Mouse (Mus musculus) adrenal gland, postnatal 10 days (tissue): ENCODE measurements at regions not wholly inside any gene's neighbourhood (a gene's known extent, or its start where the extent isn't known, plus 50 kb on each side); places are given as distances from the start of the nearest gene placed in this dataset.
A peak's percentile ranks its signal among the peaks of the same experiment; 100 is the strongest.

Experiments used
- DNase-seq: peaks from one replicate; pipeline ENCODE4 v3.0.0; 2021; ENCODE audit warnings: mixed read lengths

DNA sequence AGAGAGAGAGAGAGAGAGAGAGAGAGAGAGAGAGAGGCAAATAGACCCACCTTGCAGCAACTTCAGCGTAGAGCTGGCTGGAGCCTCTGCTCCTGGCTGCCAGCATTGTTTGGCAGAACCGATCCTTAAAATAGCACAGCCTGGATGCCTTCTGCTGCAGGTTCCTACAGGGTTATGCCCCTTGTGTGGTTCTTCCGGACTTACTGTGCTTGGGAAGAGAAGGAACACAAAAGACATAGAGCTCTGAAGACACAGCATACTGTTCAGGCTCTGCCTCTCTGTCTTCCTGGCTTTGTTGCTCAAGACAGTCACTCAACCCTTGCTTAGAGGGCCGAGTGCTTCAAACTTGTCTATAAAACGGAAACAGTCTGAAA is 86.2 kb upstream of the Slc25a26 start:
- peak; percentile 5 for DNase-seq

DNA sequence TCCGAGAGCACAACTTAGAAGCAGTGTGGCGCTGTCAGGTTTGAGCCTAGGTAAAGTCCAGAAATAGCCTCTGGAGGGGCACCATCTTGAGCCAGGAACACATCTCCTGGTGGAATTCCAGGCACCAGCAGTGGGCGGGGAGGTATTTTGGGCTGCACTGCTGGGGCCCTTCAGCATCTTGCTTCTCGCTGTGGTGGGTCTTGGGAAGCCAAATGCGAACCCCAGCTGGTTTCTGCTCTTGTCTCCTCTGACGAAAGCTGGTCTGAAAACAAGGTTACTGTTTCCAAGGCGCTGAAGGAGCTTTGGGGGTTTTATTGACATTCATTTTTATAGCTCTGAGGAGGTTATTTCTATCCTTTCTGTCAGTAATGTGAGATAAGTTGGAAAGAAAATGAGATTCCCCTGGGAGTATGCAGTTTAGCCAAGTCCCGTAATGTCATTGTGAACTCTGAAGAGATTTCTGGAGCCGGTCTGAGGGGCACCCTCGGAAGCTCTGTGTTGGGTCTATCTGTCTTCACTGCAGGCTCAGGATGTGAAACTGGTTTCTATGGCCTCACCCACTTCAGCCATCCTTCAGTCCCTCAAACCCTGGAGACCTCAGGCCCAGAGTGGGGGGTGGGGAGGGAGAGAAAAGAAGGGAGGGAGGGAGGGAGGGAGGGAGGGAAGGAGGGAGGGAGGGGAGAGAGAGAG is 86.7 kb upstream of the Slc25a26 start:
- no peak for DNase-seq

DNA sequence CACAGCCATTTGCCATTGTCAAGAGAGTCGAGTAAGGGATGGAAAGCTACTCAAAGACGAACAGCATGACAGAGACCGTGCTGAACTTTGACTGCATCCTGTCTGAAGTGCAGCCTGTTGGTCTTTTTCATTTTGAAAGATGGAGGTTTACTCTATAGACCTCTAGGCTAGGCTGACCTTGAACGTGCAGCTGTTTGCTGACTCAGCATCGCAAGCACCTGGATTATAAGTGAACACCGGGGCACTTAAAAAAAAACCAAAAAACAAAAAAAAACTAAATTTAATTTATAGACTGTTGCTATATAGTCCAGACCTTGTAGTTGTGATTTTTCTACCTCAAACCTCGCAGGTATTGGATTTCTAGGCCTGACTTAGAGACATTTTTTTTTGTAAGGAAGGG is 87.8 kb upstream of the Slc25a26 start:
- DNase-seq = no peak

DNA sequence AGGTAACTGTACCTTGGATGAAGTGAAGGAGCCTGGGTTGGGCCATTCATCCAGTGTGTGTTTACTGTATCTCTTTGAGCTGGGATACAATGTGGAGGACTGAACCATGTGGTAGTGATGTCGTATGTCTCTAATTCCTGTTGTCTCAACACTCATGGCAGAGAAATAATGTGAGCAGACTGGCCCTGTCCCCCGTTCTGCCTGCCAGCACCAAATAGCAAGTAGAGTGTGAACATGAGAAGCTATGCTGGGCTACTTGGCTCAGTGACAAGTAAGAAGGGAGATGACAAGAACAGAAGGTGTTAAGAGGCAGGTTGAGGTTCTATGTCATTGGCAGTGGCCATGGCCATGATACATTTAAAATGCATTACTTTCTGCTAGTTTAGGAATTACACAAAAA is 89.7 kb upstream of the Slc25a26 start:
- no peak for DNase-seq

DNA sequence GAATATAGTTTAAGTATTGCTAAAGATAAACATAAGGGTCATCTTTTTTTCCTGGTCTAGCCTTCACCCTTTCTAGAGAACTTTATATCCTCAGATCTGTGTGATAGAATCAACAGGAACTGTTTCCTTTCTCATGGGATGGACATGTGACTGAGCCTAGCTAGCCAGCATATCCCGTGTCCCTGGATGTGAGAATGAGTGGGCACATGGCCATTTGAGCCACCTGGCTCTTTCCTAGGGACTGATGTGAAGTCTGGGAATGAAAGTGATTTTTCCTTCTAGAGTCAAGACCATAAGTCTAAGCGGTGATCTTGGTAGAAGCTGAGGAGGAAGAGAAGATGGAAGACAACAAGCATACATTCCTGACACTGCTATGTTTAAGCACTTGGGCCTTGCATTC is 91.1 kb upstream of the Slc25a26 start:
- DNase-seq = no peak

DNA sequence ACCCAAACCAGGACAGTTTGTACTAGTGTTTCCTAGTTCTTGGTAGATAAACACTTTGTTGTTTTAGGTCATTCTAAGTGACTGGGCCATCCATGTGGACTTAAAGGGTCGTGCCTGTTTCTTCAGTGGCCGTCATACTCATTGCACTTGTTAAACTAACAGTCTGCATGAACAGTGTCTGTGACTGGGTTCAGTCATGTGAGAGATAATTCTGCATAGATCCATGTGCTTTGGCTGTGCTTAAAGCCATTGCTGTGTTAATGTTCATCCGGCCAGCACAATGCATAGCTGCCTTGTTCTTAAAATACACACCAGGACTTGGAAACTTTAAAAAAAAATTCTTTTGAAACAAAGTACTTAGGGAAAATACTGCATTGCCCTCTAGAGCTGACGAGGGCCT is 92.4 kb upstream of the Slc25a26 start:
- DNase-seq = no peak

DNA sequence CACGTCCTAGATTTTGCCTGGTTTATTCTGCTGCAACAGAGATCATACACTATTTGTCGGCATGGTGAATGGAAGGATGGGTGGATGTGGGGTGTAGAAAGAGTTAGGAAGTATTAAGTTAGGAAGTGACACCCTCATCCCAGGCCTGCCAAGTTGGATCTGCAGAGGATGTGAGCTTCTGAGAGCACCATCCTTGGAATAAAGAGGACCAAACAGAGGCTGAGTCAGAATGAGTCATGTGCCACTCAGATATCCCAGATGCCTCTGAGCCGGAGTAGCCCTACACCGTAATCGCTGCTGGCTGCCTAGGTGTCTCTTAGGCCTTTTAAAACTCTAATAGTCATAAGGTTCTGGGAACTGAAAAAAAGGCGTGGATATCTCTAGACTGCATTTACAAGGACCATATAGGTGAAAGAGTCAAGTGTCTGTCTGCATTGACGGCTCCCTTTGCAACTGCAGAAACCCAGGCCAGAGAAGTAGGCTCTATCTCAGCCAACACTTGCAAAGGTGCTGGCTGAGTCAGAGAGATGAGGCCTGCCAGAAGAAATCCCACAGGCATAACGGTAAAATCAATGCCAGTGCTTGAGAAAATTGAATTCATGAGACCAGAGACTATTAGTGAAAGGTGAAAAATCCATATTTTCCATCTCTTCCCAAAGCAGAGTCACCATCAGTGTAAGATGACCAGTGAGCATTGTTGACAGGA is 94.6 kb upstream of the Slc25a26 start:
- peak; percentile 29 for DNase-seq

DNA sequence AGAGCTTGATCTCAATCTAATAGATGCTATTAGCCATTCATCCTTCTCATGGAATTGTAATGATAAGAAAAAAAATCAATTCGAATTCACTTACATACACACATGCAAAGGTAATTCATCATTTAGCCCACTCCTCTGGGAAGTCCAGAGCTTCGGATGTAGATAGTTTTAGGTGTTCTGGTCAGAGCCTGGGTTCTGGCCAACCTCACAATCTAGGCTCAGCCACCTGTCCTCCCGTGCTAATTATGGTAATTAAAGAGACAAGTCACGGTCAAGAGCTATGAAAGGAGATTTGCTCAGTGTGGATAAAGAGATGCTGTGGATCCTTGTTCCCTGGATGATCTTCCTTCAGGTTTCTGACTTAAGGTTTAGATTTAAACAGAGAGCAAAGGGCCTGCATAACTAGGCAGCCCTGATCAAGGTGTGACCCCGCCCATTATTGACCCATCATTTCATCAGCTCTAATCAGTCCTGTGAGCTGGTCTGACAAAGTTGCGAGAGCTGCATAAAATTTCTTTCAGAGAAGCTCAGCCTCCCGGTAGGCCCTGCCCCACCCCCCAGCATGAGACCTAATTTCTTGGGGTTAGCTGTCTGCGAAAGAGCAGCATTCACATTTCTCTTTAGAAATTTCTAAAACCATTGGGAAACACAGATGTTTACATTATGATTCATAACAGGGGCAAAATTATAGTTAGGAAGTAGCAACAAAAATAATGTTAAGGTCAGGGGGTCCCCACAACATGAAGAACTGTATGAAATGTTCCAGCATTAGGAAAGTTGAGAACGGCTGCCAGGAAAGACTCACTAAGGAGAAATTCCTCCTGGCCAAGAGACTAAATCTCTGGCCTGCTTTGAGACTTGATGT is 98.3 kb upstream of the Slc25a26 start:
- no peak for DNase-seq

DNA sequence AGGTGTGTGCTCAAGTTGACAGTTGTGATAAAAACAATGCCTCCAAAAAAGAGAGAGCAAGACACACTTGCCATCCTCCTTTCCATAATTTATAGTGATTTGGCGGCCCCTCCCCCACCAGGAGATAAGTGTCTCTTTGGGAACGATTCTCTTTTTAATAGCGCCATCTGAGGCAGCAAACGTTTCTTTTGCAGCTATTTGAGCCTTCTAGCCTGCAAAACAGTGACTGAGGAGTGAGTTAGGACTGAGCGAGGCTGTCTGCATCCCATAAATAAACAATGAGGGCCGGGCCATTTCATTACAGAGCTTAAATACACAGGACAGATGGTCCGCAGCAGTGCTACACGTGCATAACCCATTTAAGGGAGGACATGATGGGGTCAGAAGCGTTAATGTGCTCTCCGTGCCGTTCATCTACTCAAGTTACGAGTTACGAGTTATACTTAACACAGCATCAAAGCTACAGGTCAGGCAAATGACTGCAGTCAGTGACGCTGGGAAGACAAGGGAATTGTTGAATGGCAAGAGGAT is 99.0 kb upstream of the Slc25a26 start:
- DNase-seq = peak; percentile 24

DNA sequence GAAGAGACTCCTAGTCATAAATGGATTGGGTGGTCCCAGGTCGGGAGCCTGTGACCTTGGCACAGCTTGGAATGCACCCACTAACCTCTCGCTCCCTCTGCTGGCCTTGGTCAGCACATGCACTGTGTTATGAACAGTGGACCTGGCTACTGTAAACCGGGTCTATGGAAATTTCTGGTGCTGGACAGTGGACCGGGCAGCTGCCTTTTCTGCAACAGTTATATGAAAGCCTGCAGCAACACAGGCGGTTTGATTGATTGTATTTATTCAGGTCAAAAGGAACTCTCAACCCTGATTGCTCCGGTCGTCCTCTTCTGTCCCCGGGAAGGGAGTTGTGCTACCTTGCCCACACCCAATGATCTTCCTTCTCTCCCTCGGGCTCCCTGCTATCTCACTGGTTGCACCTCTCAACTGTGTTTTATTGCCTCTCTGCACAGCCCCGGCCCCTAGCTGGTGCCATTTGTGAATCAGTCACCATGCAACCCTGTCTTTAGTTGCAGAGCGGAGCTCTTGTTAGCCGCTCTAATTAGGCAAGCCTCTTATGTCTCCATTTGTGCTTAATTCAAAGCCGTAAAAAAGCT is 99.6 kb upstream of the Slc25a26 start:
- peak; percentile 54 for DNase-seq

DNA sequence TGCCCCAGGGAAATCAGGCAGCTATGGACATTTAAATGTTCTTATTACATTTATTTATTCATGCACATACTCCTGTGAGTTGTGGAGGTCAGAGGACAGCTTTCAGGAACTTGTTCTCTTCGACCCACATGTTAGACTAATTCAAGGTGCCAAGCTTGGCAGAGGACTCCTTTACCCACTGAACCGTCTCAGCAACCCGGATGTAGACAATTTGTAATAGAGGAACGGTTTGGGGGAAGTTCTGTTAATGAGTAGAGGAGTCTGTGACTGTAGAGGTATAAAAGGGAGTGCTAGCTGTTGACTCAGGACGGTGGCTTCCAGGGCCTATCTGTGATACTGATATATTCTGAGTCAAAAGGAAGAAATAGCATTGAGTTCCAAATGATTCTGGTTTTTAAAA is 107.4 kb upstream of the Magi1 start:
- no peak for DNase-seq

DNA sequence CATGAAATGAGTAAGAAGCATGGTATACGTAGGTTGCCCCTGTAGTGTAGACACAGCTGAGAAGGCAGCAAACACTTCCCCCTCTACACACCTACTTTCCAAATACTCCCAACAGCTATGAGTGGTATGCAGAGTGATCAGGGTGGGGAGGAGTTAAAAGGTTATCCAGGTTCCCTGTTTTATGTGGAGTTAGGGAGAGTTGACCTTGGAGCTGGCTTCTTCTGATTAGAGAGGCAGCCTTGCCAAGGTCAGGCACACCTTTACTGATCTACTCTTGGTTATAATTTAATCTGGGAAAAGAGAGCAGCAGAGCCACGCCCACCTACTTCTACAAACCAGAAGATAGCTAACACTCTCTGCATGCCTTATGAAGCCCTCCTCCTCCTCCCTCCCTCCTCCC is 106.7 kb upstream of the Magi1 start:
- DNase-seq = no peak

DNA sequence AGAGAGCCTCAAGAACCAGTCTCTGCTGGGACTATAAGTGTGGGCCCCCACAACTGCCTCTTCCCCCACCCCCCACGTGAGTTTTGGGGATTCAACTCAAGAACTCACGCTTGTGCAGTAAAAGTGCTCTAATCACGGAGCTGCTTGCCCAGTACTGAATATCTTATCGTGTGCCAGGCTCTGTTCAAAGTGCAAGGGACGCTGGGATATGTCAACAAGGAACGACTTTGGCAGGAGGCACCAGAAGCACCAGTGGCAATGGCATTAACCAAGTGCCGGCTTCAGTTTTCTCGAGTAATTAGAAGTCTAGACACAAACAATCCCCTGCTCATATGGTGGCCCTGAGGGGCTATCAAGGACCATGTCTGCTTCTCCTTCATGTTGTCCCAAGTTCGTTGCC is 106.0 kb upstream of the Magi1 start:
- DNase-seq = no peak

DNA sequence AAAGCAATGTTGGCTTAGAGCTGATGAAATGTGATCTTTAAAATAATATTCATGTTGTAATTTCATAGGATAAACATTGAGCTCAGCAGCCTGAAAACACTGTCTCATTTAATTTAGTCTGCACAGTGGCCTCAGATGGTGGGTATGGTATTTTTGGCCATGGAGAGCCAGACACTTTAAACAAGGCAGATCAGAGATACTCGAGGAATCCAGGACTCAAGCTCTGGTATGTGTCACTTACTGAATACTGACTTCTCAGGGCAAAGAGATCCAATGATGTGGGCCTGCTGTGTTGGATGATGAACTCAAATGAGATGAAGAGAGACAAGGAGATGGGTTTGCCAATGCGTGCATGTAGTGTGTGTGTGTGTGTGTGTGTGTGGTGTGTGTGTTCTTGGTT is 103.9 kb upstream of the Magi1 start:
- no peak for DNase-seq

DNA sequence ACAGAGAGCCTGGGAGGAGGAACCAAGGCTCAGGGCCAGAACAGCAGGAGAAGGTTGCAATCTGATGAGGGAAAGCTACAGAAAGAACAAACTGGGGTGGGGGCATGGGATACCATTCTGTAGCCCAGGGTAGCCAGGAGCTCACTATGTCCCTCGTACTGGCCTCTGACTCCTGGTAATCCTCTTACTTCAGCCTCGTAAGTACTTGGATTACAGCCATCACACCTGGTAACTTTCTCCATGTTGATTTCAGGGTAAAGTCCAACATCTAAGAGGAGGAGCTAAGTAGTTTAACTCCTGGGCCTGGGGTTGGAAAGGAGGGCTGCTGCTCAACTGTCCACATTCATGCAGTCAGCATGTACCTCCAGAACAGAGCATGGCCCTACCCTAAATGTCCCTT is 101.8 kb upstream of the Magi1 start:
- no peak for DNase-seq

DNA sequence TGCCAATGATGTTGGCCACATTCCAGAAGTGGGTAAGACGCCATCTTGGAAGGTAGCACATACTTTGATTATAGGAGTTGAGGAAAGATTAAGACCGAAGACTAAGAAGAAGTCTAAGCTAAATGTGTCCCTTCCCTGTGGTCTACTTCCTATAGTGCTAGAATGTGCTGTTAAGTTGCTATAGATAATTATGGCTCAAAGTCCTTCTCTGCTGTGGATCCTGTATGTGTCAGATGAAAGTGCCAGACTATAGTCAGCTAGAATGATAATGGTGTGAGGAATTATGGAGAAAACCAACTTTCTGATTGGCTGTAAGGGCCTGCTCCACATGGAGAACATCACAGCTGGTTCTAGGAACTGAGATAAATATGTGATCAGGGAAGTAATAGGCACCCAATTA is 86.3 kb upstream of the Magi1 start:
- DNase-seq = no peak

DNA sequence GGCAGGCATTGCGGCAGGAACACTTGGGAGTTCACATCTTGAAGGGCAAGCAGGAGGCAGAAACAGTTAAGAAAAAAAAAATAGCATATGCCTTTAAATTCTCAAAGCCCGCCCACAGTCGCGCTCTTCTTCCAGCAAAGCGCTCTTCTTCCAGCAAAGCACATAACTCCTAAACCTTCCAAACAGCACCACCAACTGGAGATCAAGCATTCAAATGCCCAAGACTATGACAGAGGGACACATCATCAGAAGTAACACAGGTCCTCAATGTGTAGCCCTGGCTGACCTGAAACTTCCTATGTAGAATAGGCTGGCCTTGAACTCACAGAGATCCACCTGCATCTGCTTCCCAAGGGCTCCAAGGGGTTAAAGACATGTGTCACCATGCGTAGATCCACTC is 80.2 kb upstream of the Magi1 start:
- peak; percentile 25 for DNase-seq

DNA sequence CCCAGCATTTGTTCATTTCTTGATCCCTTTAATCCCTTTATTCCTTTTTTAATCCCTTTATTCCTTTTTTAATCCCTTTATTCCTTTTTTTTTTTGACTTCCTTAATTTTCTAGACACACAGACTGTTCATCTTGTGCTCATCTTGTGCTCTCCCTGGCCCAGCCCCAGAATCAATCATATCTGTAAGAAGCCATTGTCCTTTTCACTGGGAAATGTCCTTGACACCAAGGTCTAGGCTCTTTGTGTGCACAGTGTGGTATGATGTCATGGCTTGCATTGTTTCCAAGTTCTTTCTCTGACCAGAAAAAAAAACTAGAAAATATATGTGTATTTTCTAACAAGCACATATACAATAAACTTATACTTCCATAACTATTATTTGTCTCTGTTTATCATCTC is 78.9 kb upstream of the Magi1 start:
- no peak for DNase-seq

DNA sequence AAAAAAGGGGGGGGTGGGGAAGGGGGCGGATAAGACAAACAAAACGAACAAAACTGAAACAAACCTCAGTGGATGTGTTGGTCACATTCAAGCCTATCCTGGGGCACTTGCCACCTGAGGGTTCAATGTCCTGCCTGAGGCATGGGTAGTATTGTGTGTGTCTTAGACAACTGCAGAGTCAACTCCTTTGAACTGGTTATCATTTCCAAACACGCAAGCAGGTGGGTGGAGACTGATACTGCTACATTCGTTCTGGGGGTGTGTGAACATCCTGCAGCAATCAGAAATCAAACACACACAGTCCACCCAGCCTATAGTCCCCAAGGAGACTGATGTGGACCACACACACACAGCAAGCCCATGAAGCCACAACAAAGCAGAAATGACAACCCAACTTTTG is 73.9 kb upstream of the Magi1 start:
- DNase-seq = no peak

DNA sequence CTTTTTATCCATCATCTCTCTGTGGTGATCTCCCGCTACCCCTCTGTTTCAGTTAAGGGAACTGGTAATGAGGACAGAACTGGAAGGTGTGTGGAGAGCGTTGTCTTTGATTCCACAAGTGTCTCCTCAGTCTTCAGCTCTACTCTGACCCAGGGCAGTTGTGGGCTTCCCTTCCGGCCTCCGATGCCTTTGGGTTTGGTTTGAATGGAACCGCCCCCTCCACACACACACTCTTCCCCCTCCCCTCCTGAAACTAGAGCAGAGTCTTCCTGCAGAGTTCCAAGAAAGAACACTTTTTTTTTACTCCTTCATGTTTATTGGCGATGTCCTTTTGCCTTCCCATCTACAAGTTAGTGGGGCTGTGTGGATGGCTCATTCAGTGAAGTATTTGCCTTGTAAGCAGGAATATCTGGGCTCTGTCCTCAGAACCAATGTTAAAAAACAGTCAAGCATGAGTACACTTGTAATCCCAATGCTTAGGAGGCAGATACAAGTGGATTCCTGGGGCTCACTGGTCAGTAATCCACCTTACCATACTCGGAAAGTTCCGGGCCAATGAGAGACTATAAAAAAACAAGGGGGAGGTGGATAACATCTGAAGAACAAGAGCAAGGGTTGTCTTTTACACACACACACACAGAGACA is 70.9 kb upstream of the Magi1 start:
- no peak for DNase-seq

DNA sequence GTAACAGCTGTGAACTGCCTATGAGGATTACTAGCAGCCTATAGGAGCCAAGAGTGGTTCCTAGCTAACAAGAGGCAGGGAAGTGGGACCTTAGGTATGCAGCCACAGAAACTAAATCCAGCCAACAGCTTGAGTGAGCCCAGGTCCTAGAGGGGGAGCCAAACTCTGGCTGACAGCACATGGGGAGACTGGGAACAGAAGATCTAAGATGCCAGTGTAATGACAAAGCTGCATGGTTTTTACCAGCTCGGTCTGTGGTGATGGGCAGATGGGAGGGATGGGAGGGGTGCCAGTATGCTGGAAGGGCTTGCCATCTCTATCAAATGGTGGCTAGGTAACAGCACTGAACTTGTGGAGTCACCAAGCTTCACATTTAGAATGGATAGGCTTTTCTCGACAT is 60.6 kb upstream of the Magi1 start:
- no peak for DNase-seq

DNA sequence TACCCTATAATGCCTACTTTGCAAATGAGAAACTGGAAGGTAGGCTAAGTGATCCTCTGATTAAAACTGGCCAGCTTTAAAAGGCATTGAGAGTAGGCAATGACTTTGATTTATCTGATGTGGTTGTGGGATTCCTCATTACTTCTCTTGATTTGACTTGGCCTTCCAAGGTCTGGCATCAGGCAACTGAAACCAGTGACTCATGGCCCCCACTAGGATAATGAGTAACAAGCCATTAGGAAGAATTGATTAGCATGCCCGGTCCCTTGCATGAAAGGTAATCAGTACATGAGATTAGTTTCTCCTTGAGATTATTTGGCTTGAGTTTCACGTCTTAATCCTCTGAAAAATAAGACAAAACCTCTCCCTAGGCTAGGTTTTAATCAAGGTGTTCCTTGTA is 56.8 kb upstream of the Magi1 start:
- DNase-seq = no peak
